Mouse (Mus musculus) small intestine, adult 2 months (tissue): ENCODE data around the gene Col13a1.

Experiments
- CTCF ChIP-seq: fragments of 200-500 bp; IDR thresholded peaks from 2 replicates; pipeline ENCODE4 v1.5.1; 2012; ENCODE audit warnings: low read depth, mild to moderate bottlenecking, control low read depth, inconsistent platforms, low read length, moderate library complexity, mixed read lengths; ENCODE audit not compliant: insufficient replicate concordance, insufficient read length; ENCODE audit errors: extremely low read depth
- POLR2A ChIP-seq: fragments of 200-500 bp; IDR thresholded peaks from 2 replicates; pipeline ENCODE4 v1.6.1; 2012; ENCODE audit warnings: low read depth, mild to moderate bottlenecking, control low read depth, inconsistent platforms, low read length, moderate library complexity

GRCm38 (mm10) chr10:61936211-61937121, 42.4 kb downstream of the Col13a1 start:
- TF ChIP-seq CTCF = no peak
- no peak for TF ChIP-seq POLR2A
